15 mouse cellular contexts compared by ENCODE assay signal in genomic region chr7:142663151-142663550, GRCm38 (mm10). TPM values are rescaled to one million over a fixed set of nuclear protein-coding genes. Genes with fewer than 3 reads are reported as not detected.
A peak's percentile ranks its signal among the peaks of the same experiment; 100 is the strongest.
DNase-seq lines count a peak whose midpoint lies in the region; ATAC-seq and TF ChIP-seq lines count a peak whose summit lies in the region.
"Had no signal": no experiment of that assay in that cellular context is flagged by ENCODE, and none has a peak within 500 bp of the region (broad histone marks: within the 10 kb centered on the region; RNA-seq: fewer than 3 reads in every experiment).

No protein-coding gene starts in this region.

- peak overlapping the region; percentile 76 for H3K4me2 ChIP-seq in heart, embryonic 11.5 days
- H3K4me2 ChIP-seq in lung, embryonic 14.5 days = peak overlapping the region; percentile 73
- 0 out of 2 replicates have a peak overlapping the region, but pooled peaks have one; percentile 52 for H3K4me2 ChIP-seq in embryonic facial prominence, embryonic 15.5 days (replicated peaks)
- H3K4me2 ChIP-seq in liver, embryonic 14.5 days (ENCODE audit: low read depth) = peak overlapping the region; percentile 38

- peak overlapping the region; percentile 88 for H3K9ac ChIP-seq in heart, embryonic 11.5 days (ENCODE audit: low read depth, low read length)
- no peak overlapping the region; the same call in 1 of the 2 replicates for H3K9ac ChIP-seq in lung, embryonic 14.5 days
- no peak overlapping the region for H3K9ac ChIP-seq in embryonic facial prominence, embryonic 15.5 days
- no peak overlapping the region for H3K9ac ChIP-seq in liver, embryonic 14.5 days (replicated peaks)

- H3K27ac ChIP-seq in heart, embryonic 11.5 days (ENCODE audit: low read depth, low read length) = peak overlapping the region; percentile 84
- H3K27ac ChIP-seq in lung, embryonic 14.5 days (ENCODE audit: low read depth) = no peak overlapping the region
- no peak overlapping the region; the same call in 1 of the 2 replicates for H3K27ac ChIP-seq in embryonic facial prominence, embryonic 15.5 days (replicated peaks)
- H3K27ac ChIP-seq in liver, embryonic 14.5 days = no peak overlapping the region

- peak overlapping the region; percentile 70 for H3K4me3 ChIP-seq in heart, embryonic 11.5 days (ENCODE audit: low read depth, low read length)
- H3K4me3 ChIP-seq in lung, embryonic 14.5 days (ENCODE audit: low read depth, low read length) = peak overlapping the region; percentile 40
- H3K4me3 ChIP-seq in embryonic facial prominence, embryonic 15.5 days (replicated peaks) = peak overlapping the region; percentile 42
- no peak overlapping the region for H3K4me3 ChIP-seq in liver, embryonic 14.5 days (ENCODE audit: insufficient read depth in 1 of 2, low read depth in 2 of 2, low read length in 2 of 2)

- no peak for TF ChIP-seq CTCF in lung, embryonic 14.5 days (IDR thresholded peaks at IDR 0.05; ENCODE audit: low read depth)
- no peak for TF ChIP-seq CTCF in liver, embryonic 14.5 days (IDR thresholded peaks at IDR 0.05; ENCODE audit: low read depth)

- ATAC-seq in heart, embryonic 11.5 days (replicated peaks; ENCODE audit: insufficient number of reproducible peaks, low FRiP score, low TSS enrichment) = no peak
- no peak for ATAC-seq in lung, embryonic 14.5 days (ENCODE audit: insufficient read depth)
- no peak for ATAC-seq in embryonic facial prominence, embryonic 15.5 days (ENCODE audit: insufficient number of reproducible peaks, low FRiP score, low TSS enrichment, low read depth)
- ATAC-seq in liver, embryonic 14.5 days (ENCODE audit: insufficient read depth) = no peak

- no peak for TF ChIP-seq EP300 in liver, embryonic 14.5 days (IDR thresholded peaks at IDR 0.05; ENCODE audit: low read depth)

- no peak for DNase-seq in heart, postnatal 10 days
- no peak for DNase-seq in lung, embryonic 14.5 days
- DNase-seq in lung, postnatal 10 days = no peak
- DNase-seq in liver, embryonic 14.5 days (ENCODE audit: low read depth in 3 of 3, low spot score in 3 of 3) = no peak
- DNase-seq in layer of hippocampus, adult 18-20 months (ENCODE audit: low spot score in 2 of 2) = no peak
- DNase-seq in left cerebral cortex, adult 9 months (ENCODE audit: low spot score in 2 of 2) = no peak
- DNase-seq: cerebellum, postnatal 36 days; gastrocnemius, postnatal 14 days; layer of hippocampus, adult 9-11 months; lung, postnatal 36 days; thymus, postnatal 14 days had no signal

- intact Hi-C loops in heart, postnatal 10 days (cut with DNase I) = no loop called here

- peaks cover 66% of the 10 kb centered on the region for H3K27me3 ChIP-seq in heart, embryonic 11.5 days (ENCODE audit: control insufficient read depth, insufficient read depth, low read length)
- peaks cover 80% of the 10 kb centered on the region for H3K27me3 ChIP-seq in lung, embryonic 14.5 days (ENCODE audit: insufficient read depth, low read length)
- peaks cover 80% of the 10 kb centered on the region for H3K27me3 ChIP-seq in embryonic facial prominence, embryonic 15.5 days
- peaks cover 74% of the 10 kb centered on the region for H3K27me3 ChIP-seq in liver, embryonic 14.5 days (ENCODE audit: control insufficient read depth, insufficient read depth, low read length)

- WGBS in heart, embryonic 11.5 days (ENCODE audit: insufficient replicate concordance) = 10% methylated on average over 5 of the region's 5 CpGs
- WGBS in lung, embryonic 14.5 days = 42% methylated on average over 5 of the region's 5 CpGs
- 33% methylated on average over 5 of the region's 5 CpGs for WGBS in embryonic facial prominence, embryonic 15.5 days
- 15% methylated on average over 5 of the region's 5 CpGs for WGBS in liver, embryonic 14.5 days (ENCODE audit: insufficient replicate concordance)

- peaks cover 11% of the 10 kb centered on the region; the same call in 1 of the 2 replicates for H3K36me3 ChIP-seq in heart, embryonic 11.5 days (ENCODE audit: control insufficient read depth, insufficient read depth, low read length)
- 0 out of 2 replicates have a peak, but pooled peaks cover 4% of the 10 kb centered on the region for H3K36me3 ChIP-seq in lung, embryonic 14.5 days (ENCODE audit: insufficient read depth)
- H3K36me3 ChIP-seq in embryonic facial prominence, embryonic 15.5 days = 0 out of 2 replicates have a peak, but pooled peaks cover 4% of the 10 kb centered on the region
- H3K36me3 ChIP-seq in liver, embryonic 14.5 days (replicated peaks; ENCODE audit: control insufficient read depth, insufficient read depth, low read depth) = no peaks in the 10 kb centered on the region

- no peaks in the 10 kb centered on the region for H3K9me3 ChIP-seq in heart, embryonic 11.5 days (replicated peaks; ENCODE audit: control insufficient read depth, low read length)
- H3K9me3 ChIP-seq in lung, embryonic 14.5 days (ENCODE audit: low read depth, low read length) = no peaks in the 10 kb centered on the region
- no peaks in the 10 kb centered on the region for H3K9me3 ChIP-seq in embryonic facial prominence, embryonic 15.5 days (replicated peaks)
- H3K9me3 ChIP-seq in liver, embryonic 14.5 days (ENCODE audit: control insufficient read depth, low read length) = no peaks in the 10 kb centered on the region

- H3K4me1 ChIP-seq in heart, embryonic 11.5 days (ENCODE audit: control insufficient read depth, insufficient read depth, low read length) = peaks cover 9% of the 10 kb centered on the region
- H3K4me1 ChIP-seq in lung, embryonic 14.5 days (ENCODE audit: insufficient read depth) = no peaks in the 10 kb centered on the region
- peaks cover 40% of the 10 kb centered on the region for H3K4me1 ChIP-seq in embryonic facial prominence, embryonic 15.5 days
- H3K4me1 ChIP-seq in liver, embryonic 14.5 days (replicated peaks; ENCODE audit: control insufficient read depth in 2 of 2, insufficient read depth in 2 of 2, low read length in 1 of 2) = no peaks in the 10 kb centered on the region

RNA-seq across cellular contexts. Expression of gene Igf2, which starts 3.5 kb away (rescaled TPM):
- polyA plus RNA-seq in heart, embryonic 11.5 days (2014; fragmentation: Nextera tagmentation; extraction: Ambion mirVana) = 1,098 and 1,138 TPM in 2 replicates
- total RNA-seq in heart, postnatal 10 days (2021) = 100 to 1,000 TPM; 765 to 826 TPM
- 437 and 452 TPM in 2 replicates for polyA plus RNA-seq in lung, embryonic 14.5 days (2014; fragmentation: Nextera tagmentation; extraction: Ambion mirVana)
- polyA plus RNA-seq in embryonic facial prominence, embryonic 15.5 days (2015; fragmentation: Nextera tagmentation; extraction: Ambion mirVana) = 970 and 1,114 TPM in 2 replicates
- polyA plus RNA-seq in liver, embryonic 14.5 days (2012; rRNA removed) = 904 and 960 TPM in 2 replicates
- 416 and 496 TPM in 2 replicates for polyA plus RNA-seq in liver, embryonic 14.5 days (2014; fragmentation: Nextera tagmentation; extraction: Ambion mirVana)
- total RNA-seq in layer of hippocampus, adult 18-20 months (2021) = 10 to 100 TPM; 42.7 to 46.4 TPM
- total RNA-seq: monocyte, adult 5-6 weeks had no signal

RNA-seq across cellular contexts. Expression of gene Gm49394, which starts 6.6 kb away (rescaled TPM):
- 0.16 and 0.37 TPM in 2 replicates for polyA plus RNA-seq in heart, embryonic 11.5 days (2014; fragmentation: Nextera tagmentation; extraction: Ambion mirVana)
- not detected for total RNA-seq in heart, postnatal 10 days (2021)
- polyA plus RNA-seq in lung, embryonic 14.5 days (2014; fragmentation: Nextera tagmentation; extraction: Ambion mirVana) = not detected in 2 replicates
- 0.25 and 0.80 TPM in 2 replicates for polyA plus RNA-seq in embryonic facial prominence, embryonic 15.5 days (2015; fragmentation: Nextera tagmentation; extraction: Ambion mirVana)
- polyA plus RNA-seq in liver, embryonic 14.5 days (2012; rRNA removed) = 0.02 and 0.06 TPM in 2 replicates
- not detected in 2 replicates for polyA plus RNA-seq in liver, embryonic 14.5 days (2014; fragmentation: Nextera tagmentation; extraction: Ambion mirVana)
- under 1 TPM; 0.10 to 0.20 TPM for total RNA-seq in layer of hippocampus, adult 18-20 months (2021)
- total RNA-seq: monocyte, adult 5-6 weeks had no signal
- polyA plus RNA-seq: forebrain, embryonic 10.5 days had no signal

Comparison
In these comparisons a context has a peak if more than half of its experiments do, and no peak if none do; other contexts are left out.
1. H3K4me3 ChIP-seq: peak in heart, embryonic 11.5 days (single experiment), lung, embryonic 14.5 days (single experiment) and embryonic facial prominence, embryonic 15.5 days (single experiment); none in liver, embryonic 14.5 days (0 of 2).
2. Peak in every context shown above with its lines, with median percentiles within 50 percentile points of each other: H3K4me2 ChIP-seq.